Mouse (Mus musculus): ENCODE data around the gene Gstcd. TPM values are rescaled to one million over a fixed set of nuclear protein-coding genes. Genes with fewer than 3 reads are reported as not detected.

The Gstcd gene
- 3.8 and 4.6 TPM in 2 replicates for polyA plus RNA-seq (2014; fragmentation: Nextera tagmentation; extraction: Ambion mirVana)

DNA sequence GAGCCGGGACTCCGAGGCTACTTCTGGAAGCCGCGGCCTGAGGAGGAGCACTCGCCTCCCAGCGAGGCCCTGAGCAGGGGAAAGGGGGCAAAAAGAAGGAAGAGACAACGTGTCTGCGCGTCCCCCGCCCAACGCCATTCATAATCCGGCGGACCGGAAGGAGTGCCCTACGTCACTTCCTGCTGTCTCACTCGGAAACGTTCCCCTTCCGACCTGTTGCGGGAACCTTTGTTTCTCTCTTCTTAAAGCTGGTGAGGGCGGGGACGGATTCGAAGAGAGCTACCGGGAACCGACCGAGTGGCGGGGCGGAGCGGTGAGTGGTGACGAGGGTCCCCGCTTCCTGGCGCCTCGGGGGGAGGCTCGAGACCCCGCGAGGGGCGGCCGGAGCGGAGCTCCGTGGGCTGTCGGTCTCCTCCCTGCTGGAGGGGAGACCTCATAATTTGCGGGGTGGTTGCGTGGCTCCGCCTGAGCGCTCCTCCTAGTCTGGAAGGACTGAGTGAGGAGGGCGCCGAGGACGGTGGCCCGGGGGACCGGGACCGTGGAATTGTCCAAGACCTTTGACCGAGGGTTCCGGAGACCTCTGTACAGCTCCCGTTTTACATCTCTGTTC lies at the start of gene Gstcd, which contains the start of gene Ints12:
Gene Gstcd, minus strand, starts transcription at position 370 of the 610 bp plus-strand sequence.
Gene Ints12, plus strand, starts transcription at position 177 of the 610 bp plus-strand sequence.
- under 1% methylated on average over 52 of the region's 53 CpGs for WGBS

DNA sequence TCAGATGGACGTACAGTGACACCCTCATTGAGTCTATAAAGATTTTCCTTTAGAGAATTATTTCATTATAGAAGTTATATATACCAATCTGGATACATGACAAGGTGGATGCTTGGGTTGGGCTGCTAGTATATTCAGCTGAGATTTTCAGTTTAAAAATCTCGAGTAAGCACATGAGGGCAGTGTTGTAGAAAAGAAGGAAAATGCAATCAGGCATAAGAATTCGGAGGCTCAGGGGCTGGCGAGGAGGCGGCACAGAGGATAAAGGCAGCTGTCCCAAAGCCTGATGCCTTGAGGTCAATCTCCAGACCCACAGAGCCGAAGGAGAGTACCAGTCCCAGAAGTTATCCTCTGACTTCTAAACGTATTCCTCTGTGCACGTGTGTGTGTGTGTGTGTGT lies 40.8 kb upstream of the Gstcd start:
- no peak overlapping the region for H3K9ac ChIP-seq
- ATAC-seq (ENCODE audit: low FRiP score) (no peak), DNase-seq (ENCODE audit: low spot score) (no peak)
- H3K9me3 ChIP-seq (ENCODE audit: control insufficient read depth, low read length), result no peaks in the 10 kb centered on the region
- no peak overlapping the region for H3K4me3 ChIP-seq (replicated peaks; ENCODE audit: low read length)
- no peaks in the 10 kb centered on the region for H3K4me1 ChIP-seq (replicated peaks; ENCODE audit: control insufficient read depth, insufficient read depth, low read length)
- H3K36me3 ChIP-seq (replicated peaks; ENCODE audit: control insufficient read depth, insufficient read depth), result no peaks in the 10 kb centered on the region
- no peak overlapping the region for H3K4me2 ChIP-seq (replicated peaks)
- H3K27ac ChIP-seq, result no peak overlapping the region
- H3K27me3 ChIP-seq (ENCODE audit: control insufficient read depth, insufficient read depth, low read length), result no peaks in the 10 kb centered on the region
- WGBS, result 60% methylated on average over 8 of the region's 8 CpGs

More for the DNA sequence above, at the start of gene Gstcd, which contains the start of gene Ints12:
- DNase-seq (ENCODE audit: low spot score) (peak; percentile 97), ATAC-seq (ENCODE audit: low FRiP score) (peak; percentile 98)
- H3K4me3 ChIP-seq (replicated peaks; ENCODE audit: low read length), result peak within 1 kb of the TSS; percentile 97
- peak within 1 kb of the TSS; percentile 98 for H3K27ac ChIP-seq
- no peaks in the 10 kb centered on the region; the same call in 1 of the 2 replicates for H3K36me3 ChIP-seq (replicated peaks; ENCODE audit: control insufficient read depth, insufficient read depth)
- no peaks in the 10 kb centered on the region for H3K27me3 ChIP-seq (ENCODE audit: control insufficient read depth, insufficient read depth, low read length)
- H3K9me3 ChIP-seq (ENCODE audit: control insufficient read depth, low read length), result no peaks in the 10 kb centered on the region
- peaks cover 22% of the 10 kb centered on the region for H3K4me1 ChIP-seq (replicated peaks; ENCODE audit: control insufficient read depth, insufficient read depth, low read length)
- peak within 1 kb of the TSS; percentile 97 for H3K9ac ChIP-seq
- H3K4me2 ChIP-seq (replicated peaks), result peak within 1 kb of the TSS; percentile 70

DNA sequence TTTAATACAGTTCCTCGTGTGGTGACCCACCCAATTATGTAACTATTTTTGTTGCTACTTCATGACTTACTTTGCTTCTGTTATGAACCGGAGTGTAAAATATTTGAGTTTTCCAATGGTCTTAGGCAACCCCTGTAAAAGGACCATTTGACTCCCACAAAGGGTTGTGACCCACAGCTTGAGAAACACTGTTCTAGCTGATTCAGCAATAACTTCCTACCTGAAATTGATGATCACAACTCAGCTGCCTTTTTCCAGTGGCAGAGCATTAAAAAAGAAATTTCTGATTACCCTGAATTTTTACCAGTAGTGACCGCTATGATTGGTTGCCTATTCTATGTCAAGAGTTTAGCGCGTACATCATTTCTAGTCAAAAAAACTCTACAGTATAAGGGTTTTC lies 39.5 kb upstream of the Gstcd start:
- Histone ChIP-seq H3K4me1 (replicated peaks; ENCODE audit: control insufficient read depth, insufficient read depth, low read length) (no peaks in the 10 kb centered on the region), H3K36me3 (replicated peaks; ENCODE audit: control insufficient read depth, insufficient read depth) (no peaks in the 10 kb centered on the region), H3K27me3 (ENCODE audit: control insufficient read depth, insufficient read depth, low read length) (no peaks in the 10 kb centered on the region), H3K27ac (no peak overlapping the region), H3K4me3 (replicated peaks; ENCODE audit: low read length) (no peak overlapping the region), H3K9me3 (ENCODE audit: control insufficient read depth, low read length) (no peaks in the 10 kb centered on the region), H3K4me2 (replicated peaks) (no peak overlapping the region), H3K9ac (no peak overlapping the region)
- DNase-seq (ENCODE audit: low spot score) (no peak), ATAC-seq (ENCODE audit: low FRiP score) (no peak)
- WGBS, result 94% methylated on average over 5 of the region's 5 CpGs

- 57% methylated on average over 1 of the region's 1 CpGs for WGBS
- H3K9me3 ChIP-seq (ENCODE audit: control insufficient read depth, low read length), result no peaks in the 10 kb centered on the region
- H3K36me3 ChIP-seq (replicated peaks; ENCODE audit: control insufficient read depth, insufficient read depth), result peaks cover 19% of the 10 kb centered on the region
- H3K27me3 ChIP-seq (ENCODE audit: control insufficient read depth, insufficient read depth, low read length), result no peaks in the 10 kb centered on the region
- no peak overlapping the region for H3K4me3 ChIP-seq (replicated peaks; ENCODE audit: low read length)
- no peak for ATAC-seq (ENCODE audit: low FRiP score)
- H3K4me1 ChIP-seq (replicated peaks; ENCODE audit: control insufficient read depth, insufficient read depth, low read length), result no peaks in the 10 kb centered on the region
- H3K4me2 ChIP-seq (replicated peaks), result no peak overlapping the region
- no peak overlapping the region for H3K27ac ChIP-seq
- DNase-seq (ENCODE audit: low spot score), result no peak
- H3K9ac ChIP-seq, result no peak overlapping the region
Measured at GRCm38 (mm10) chr3:133113281-133113680, 21.4 kb upstream of the Gstcd start.

- Histone ChIP-seq H3K4me2 (replicated peaks) (no peak overlapping the region), H3K27me3 (ENCODE audit: control insufficient read depth, insufficient read depth, low read length) (no peaks in the 10 kb centered on the region), H3K9ac (no peak overlapping the region), H3K4me1 (replicated peaks; ENCODE audit: control insufficient read depth, insufficient read depth, low read length) (no peaks in the 10 kb centered on the region), H3K4me3 (replicated peaks; ENCODE audit: low read length) (no peak overlapping the region), H3K36me3 (replicated peaks; ENCODE audit: control insufficient read depth, insufficient read depth) (peaks cover 33% of the 10 kb centered on the region), H3K9me3 (ENCODE audit: control insufficient read depth, low read length) (no peaks in the 10 kb centered on the region), H3K27ac (no peak overlapping the region)
- DNase-seq (ENCODE audit: low spot score) (peak; percentile 78), ATAC-seq (ENCODE audit: low FRiP score) (peak; percentile 46; the same call in 1 of the 2 replicates)
- 31% methylated on average over 2 of the region's 2 CpGs for WGBS
Measured at GRCm38 (mm10) chr3:133111741-133112140, 19.9 kb upstream of the Gstcd start.

- Histone ChIP-seq H3K27me3 (ENCODE audit: control insufficient read depth, insufficient read depth, low read length) (no peaks in the 10 kb centered on the region), H3K4me3 (replicated peaks; ENCODE audit: low read length) (no peak overlapping the region), H3K4me1 (replicated peaks; ENCODE audit: control insufficient read depth, insufficient read depth, low read length) (no peaks in the 10 kb centered on the region), H3K36me3 (replicated peaks; ENCODE audit: control insufficient read depth, insufficient read depth) (peaks cover 48% of the 10 kb centered on the region), H3K9me3 (ENCODE audit: control insufficient read depth, low read length) (no peaks in the 10 kb centered on the region), H3K9ac (no peak overlapping the region), H3K27ac (no peak overlapping the region), H3K4me2 (replicated peaks) (no peak overlapping the region)
- ATAC-seq (ENCODE audit: low FRiP score) (no peak), DNase-seq (ENCODE audit: low spot score) (no peak)
- 92% methylated on average over 4 of the region's 4 CpGs for WGBS
Measured at GRCm38 (mm10) chr3:133109844-133110243, 18.0 kb upstream of the Gstcd start.

GRCm38 (mm10) chr3:133108731-133109130 lies 16.9 kb upstream of the Gstcd start:
- WGBS, result 92% methylated on average over 4 of the region's 4 CpGs
- no peak for DNase-seq (ENCODE audit: low spot score)
- Histone ChIP-seq H3K4me3 (replicated peaks; ENCODE audit: low read length) (no peak overlapping the region), H3K27me3 (ENCODE audit: control insufficient read depth, insufficient read depth, low read length) (no peaks in the 10 kb centered on the region), H3K9ac (no peak overlapping the region), H3K36me3 (replicated peaks; ENCODE audit: control insufficient read depth, insufficient read depth) (peaks cover 56% of the 10 kb centered on the region), H3K27ac (no peak overlapping the region), H3K4me2 (replicated peaks) (no peak overlapping the region), H3K4me1 (replicated peaks; ENCODE audit: control insufficient read depth, insufficient read depth, low read length) (no peaks in the 10 kb centered on the region), H3K9me3 (ENCODE audit: control insufficient read depth, low read length) (no peaks in the 10 kb centered on the region)
- ATAC-seq (ENCODE audit: low FRiP score), result no peak

- Histone ChIP-seq H3K36me3 (replicated peaks; ENCODE audit: control insufficient read depth, insufficient read depth) (peaks cover 75% of the 10 kb centered on the region), H3K9me3 (ENCODE audit: control insufficient read depth, low read length) (no peaks in the 10 kb centered on the region), H3K4me1 (replicated peaks; ENCODE audit: control insufficient read depth, insufficient read depth, low read length) (no peaks in the 10 kb centered on the region), H3K27me3 (ENCODE audit: control insufficient read depth, insufficient read depth, low read length) (no peaks in the 10 kb centered on the region), H3K4me3 (replicated peaks; ENCODE audit: low read length) (no peak overlapping the region), H3K9ac (no peak overlapping the region), H3K27ac (no peak overlapping the region), H3K4me2 (replicated peaks) (no peak overlapping the region)
- WGBS, result 93% methylated on average over 3 of the region's 3 CpGs
- DNase-seq (ENCODE audit: low spot score), result no peak
- ATAC-seq (ENCODE audit: low FRiP score), result no peak
Measured at GRCm38 (mm10) chr3:133104436-133104835, 12.6 kb upstream of the Gstcd start.

DNA sequence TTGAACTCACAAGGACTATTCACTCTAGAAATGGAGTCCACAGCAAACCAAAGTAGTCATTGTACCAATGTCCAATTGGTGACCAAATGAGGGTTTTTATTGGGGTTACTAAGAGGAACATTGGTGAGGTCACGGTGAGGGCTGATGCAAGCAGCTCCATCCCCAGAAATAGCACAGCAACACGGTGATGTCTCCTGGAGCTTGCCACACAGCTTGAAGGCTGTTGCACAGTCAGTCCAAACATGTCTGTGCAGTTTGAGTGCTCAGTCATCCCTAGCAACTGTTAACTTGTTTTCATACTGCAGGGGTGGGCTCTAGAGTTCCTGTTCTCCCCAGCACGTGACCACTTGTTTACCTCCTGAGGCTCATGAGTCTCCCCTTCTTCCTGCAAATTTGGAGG lies 11.9 kb upstream of the Gstcd start:
- Histone ChIP-seq H3K27ac (no peak overlapping the region), H3K36me3 (replicated peaks; ENCODE audit: control insufficient read depth, insufficient read depth) (peaks cover 75% of the 10 kb centered on the region), H3K4me3 (replicated peaks; ENCODE audit: low read length) (no peak overlapping the region), H3K27me3 (ENCODE audit: control insufficient read depth, insufficient read depth, low read length) (no peaks in the 10 kb centered on the region), H3K4me2 (replicated peaks) (no peak overlapping the region), H3K9ac (no peak overlapping the region), H3K4me1 (replicated peaks; ENCODE audit: control insufficient read depth, insufficient read depth, low read length) (no peaks in the 10 kb centered on the region), H3K9me3 (ENCODE audit: control insufficient read depth, low read length) (no peaks in the 10 kb centered on the region)
- ATAC-seq (ENCODE audit: low FRiP score) (no peak), DNase-seq (ENCODE audit: low spot score) (no peak)
- 90% methylated on average over 3 of the region's 3 CpGs for WGBS
